Mouse (Mus musculus) thymus, adult 18-20 months (tissue): ENCODE data around the gene Vmn1r41.

Experiments used
- DNase-seq, 2 experiments: peaks; one replicate each; pipeline ENCODE4 v3.0.0; 2022; ENCODE audit warnings: mixed read lengths in 2 of 2

The Vmn1r41 gene

GRCm38 (mm10) chr6:89740466-89740865, at the start of gene Vmn1r41:
Gene Vmn1r41 (plus strand): TSS chr6:89740766.
- no peak for DNase-seq

- no peak for DNase-seq
Observed at GRCm38 (mm10) chr6:89706624-89707023, 33.9 kb upstream of the Vmn1r41 start.

GRCm38 (mm10) chr6:89707240-89707639, 33.3 kb upstream of the Vmn1r41 start, which contains the start of gene Vmn1r40:
Gene Vmn1r40 (plus strand): TSS chr6:89707540.
- no peak for DNase-seq

- DNase-seq, result no peak
Observed at GRCm38 (mm10) chr6:89718051-89718450, 22.5 kb upstream of the Vmn1r41 start.

GRCm38 (mm10) chr6:89742811-89743210, 2.2 kb downstream of the Vmn1r41 start:
- DNase-seq, result no peak

GRCm38 (mm10) chr6:89790231-89790630, 49.7 kb downstream of the Vmn1r41 start:
- no peak for DNase-seq
